Comparison of ENCODE assay signal across 25 mouse cellular contexts in the genomic region with DNA sequence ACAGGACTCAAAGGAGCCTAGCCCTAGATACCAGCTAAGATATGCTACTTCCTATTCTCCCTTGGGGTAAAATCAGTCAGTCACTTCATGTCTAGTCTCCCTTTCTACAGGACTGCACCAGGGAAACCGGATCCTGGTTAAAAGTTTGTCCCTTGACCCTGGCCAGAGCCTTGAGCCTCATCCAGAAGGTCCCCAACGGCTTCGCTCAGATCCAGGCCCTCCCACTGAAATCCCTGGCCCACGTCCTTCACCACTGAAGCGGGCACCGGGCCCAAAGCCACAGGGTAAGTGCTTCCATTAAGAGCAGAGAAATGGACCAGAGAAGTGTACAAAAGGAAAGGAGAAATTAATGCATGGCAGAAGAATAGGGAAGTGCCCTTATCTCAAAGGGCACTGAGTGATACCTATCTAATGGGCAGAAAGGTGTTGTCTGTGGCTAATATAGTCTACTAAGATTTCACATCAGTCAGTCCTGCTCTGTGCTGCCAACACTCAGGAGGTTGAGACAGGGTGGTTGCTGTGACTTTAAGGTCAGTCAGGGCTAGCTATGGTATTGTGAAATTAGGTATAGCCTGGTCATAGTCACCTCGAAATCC. TPM values are rescaled to one million over a fixed set of nuclear protein-coding genes. Genes with fewer than 3 reads are reported as not detected.
DNase-seq lines count a peak whose midpoint lies in the region; TF ChIP-seq lines count a peak whose summit lies in the region.
"Had no signal": no experiment of that assay in that cellular context is flagged by ENCODE, and none has a peak within 500 bp of the region (broad histone marks: within the 10 kb centered on the region; RNA-seq: fewer than 3 reads in every experiment).

No protein-coding gene starts in this region.

- no peak for TF ChIP-seq POLR2A in kidney, adult 2 months (IDR thresholded peaks at IDR 0.05; ENCODE audit: low read depth, low read length)

- no peaks in the 10 kb centered on the region for H3K27me3 ChIP-seq in kidney, adult 2 months (replicated peaks; ENCODE audit: control insufficient read depth, insufficient read depth, low read length)
- H3K27me3 ChIP-seq: CH12.LX; hindbrain, embryonic 12.5 days; neural tube, embryonic 12.5 days; Patski; stomach, embryonic 15.5 days had no signal

- no peaks in the 10 kb centered on the region for H3K36me3 ChIP-seq in kidney, adult 2 months (ENCODE audit: control insufficient read depth, insufficient read depth, low read length)
- H3K36me3 ChIP-seq: stomach, embryonic 15.5 days had no signal

- DNase-seq in adrenal gland, adult (ENCODE audit: inconsistent age in 2 of 2, low spot score in 1 of 2), result peak; percentile 70 to 83
- no peak for DNase-seq in adrenal gland, adult 18-20 months (ENCODE audit: low spot score in 2 of 2)
- peak; percentile 12 for DNase-seq in kidney, adult 2 months
- no peak for DNase-seq in kidney, adult 11 months
- DNase-seq in adrenal gland, postnatal 10 days, result peak; percentile 69
- DNase-seq in layer of hippocampus, adult 8-10 months (ENCODE audit: low spot score in 2 of 2), result no peak
- no peak for DNase-seq in left cerebral cortex, postnatal 25 days (ENCODE audit: low spot score in 2 of 2)
- DNase-seq: cerebellum, adult 8-10 months; gastrocnemius, adult 2 months; gastrocnemius, postnatal 36 days; heart, postnatal 36 days; kidney, postnatal 14 days; liver, postnatal 0 days; lung, postnatal 36 days; right cerebral cortex, postnatal 25 days; thymus, postnatal 14 days had no signal

- H3K4me1 ChIP-seq in kidney, adult 2 months (ENCODE audit: control insufficient read depth, insufficient read depth, low read length), result no peaks in the 10 kb centered on the region
- H3K4me1 ChIP-seq: hindbrain, embryonic 12.5 days; limb, embryonic 13.5 days; neural tube, embryonic 12.5 days; stomach, embryonic 15.5 days had no signal

- WGBS in kidney, adult 2 months, result 51% methylated on average over 7 of the region's 7 CpGs

- intact Hi-C loops in left cerebral cortex, postnatal 25 days (cut with DNase I), result no loop called here

- no peak overlapping the region for H3K4me3 ChIP-seq in kidney, adult 2 months (ENCODE audit: insufficient read depth, low read depth, low read length)
- H3K4me3 ChIP-seq: erythroblast, embryonic 14.5 days; gastrocnemius, adult 2 months; hindbrain, embryonic 12.5 days; left cerebral cortex, adult 2 months; limb, embryonic 13.5 days; myocyte; neural tube, embryonic 12.5 days; stomach, embryonic 15.5 days had no signal

- TF ChIP-seq CTCF in kidney, adult 2 months (conservative IDR thresholded peaks at IDR 0.05; ENCODE audit: insufficient read depth, insufficient read length, low read depth, low read length), result no peak

- no peak overlapping the region for H3K27ac ChIP-seq in kidney, adult 2 months (ENCODE audit: insufficient read depth, low read depth, low read length)
- H3K27ac ChIP-seq: gastrocnemius, adult 2 months; hindbrain, embryonic 12.5 days; left cerebral cortex, adult 2 months; limb, embryonic 13.5 days; neural tube, embryonic 12.5 days; stomach, embryonic 15.5 days had no signal

RNA-seq across cellular contexts. Expression of a gene that starts 20.2 kb away (rescaled TPM):
- 10 to 100 TPM; 11.9 to 15.7 TPM for total RNA-seq in adrenal gland, adult 18-20 months (2021)
- polyA plus RNA-seq in kidney, adult 2 months (2012; rRNA removed), result 9.9 and 10.3 TPM in 2 replicates
- total RNA-seq in adrenal gland, postnatal 10 days (2021), result 10 to 100 TPM; 17.4 to 19.7 TPM
- total RNA-seq in layer of hippocampus, adult 8-10 months (2022), result 10 to 100 TPM; 16.3 to 19.4 (median 18.8) TPM
- 10 to 100 TPM; 18.0 to 20.4 TPM for total RNA-seq in left cerebral cortex, postnatal 25 days (2021)
- polyA plus RNA-seq: erythroblast, embryonic 14.5 days had no signal

RNA-seq across cellular contexts. Expression of a gene that starts 30.2 kb away (rescaled TPM):
- total RNA-seq in adrenal gland, adult 18-20 months (2021), result 10 to 100 TPM; 42.9 to 49.3 TPM
- polyA plus RNA-seq in kidney, adult 2 months (2012; rRNA removed), result 8.3 and 9.6 TPM in 2 replicates
- total RNA-seq in adrenal gland, postnatal 10 days (2021), result 10 to 100 TPM; 26.0 to 32.0 TPM
- total RNA-seq in layer of hippocampus, adult 8-10 months (2022), result 10 to 100 TPM; 77.7 to 87.4 (median 82.3) TPM
- total RNA-seq in left cerebral cortex, postnatal 25 days (2021), result 10 to 100 TPM; 70.1 to 80.7 TPM

RNA-seq across cellular contexts. Expression of a gene that starts 49.0 kb away (rescaled TPM):
- 10 to 100 TPM; 60.1 to 75.5 TPM for total RNA-seq in adrenal gland, adult 18-20 months (2021)
- 12.0 and 14.3 TPM in 2 replicates for polyA plus RNA-seq in kidney, adult 2 months (2012; rRNA removed)
- 10 to 100 TPM; 48.5 to 49.2 TPM for total RNA-seq in adrenal gland, postnatal 10 days (2021)
- total RNA-seq in layer of hippocampus, adult 8-10 months (2022), result 100 to 1,000 TPM; 174 to 229 (median 202) TPM
- 100 to 1,000 TPM; 212 to 213 TPM for total RNA-seq in left cerebral cortex, postnatal 25 days (2021)

Comparison
In these comparisons a context has a peak if more than half of its experiments do, and no peak if none do; other contexts are left out.
1. DNase-seq: peak in adrenal gland, adult (2 of 2), kidney, adult 2 months (single experiment) and adrenal gland, postnatal 10 days (single experiment); none in adrenal gland, adult 18-20 months (0 of 2), kidney, adult 11 months (single experiment), layer of hippocampus, adult 8-10 months (0 of 2) and left cerebral cortex, postnatal 25 days (0 of 2).